Mouse (Mus musculus) kidney, adult 2 months (tissue): ENCODE results near the gene Serpine1.

Experiments
- CTCF ChIP-seq: fragments of 200-500 bp; conservative IDR thresholded peaks from 2 replicates; pipeline ENCODE4 v1.5.1; 2011; ENCODE audit warnings: low read depth, mild to moderate bottlenecking, control low read depth, low read length, moderate library complexity, mixed read lengths; ENCODE audit not compliant: insufficient read depth, insufficient read length
- POLR2A ChIP-seq: fragments of 200-500 bp; IDR thresholded peaks from one replicate; pipeline ENCODE4 v1.6.1; 2011; ENCODE audit warnings: low read depth, low read length, control low read depth

DNA sequence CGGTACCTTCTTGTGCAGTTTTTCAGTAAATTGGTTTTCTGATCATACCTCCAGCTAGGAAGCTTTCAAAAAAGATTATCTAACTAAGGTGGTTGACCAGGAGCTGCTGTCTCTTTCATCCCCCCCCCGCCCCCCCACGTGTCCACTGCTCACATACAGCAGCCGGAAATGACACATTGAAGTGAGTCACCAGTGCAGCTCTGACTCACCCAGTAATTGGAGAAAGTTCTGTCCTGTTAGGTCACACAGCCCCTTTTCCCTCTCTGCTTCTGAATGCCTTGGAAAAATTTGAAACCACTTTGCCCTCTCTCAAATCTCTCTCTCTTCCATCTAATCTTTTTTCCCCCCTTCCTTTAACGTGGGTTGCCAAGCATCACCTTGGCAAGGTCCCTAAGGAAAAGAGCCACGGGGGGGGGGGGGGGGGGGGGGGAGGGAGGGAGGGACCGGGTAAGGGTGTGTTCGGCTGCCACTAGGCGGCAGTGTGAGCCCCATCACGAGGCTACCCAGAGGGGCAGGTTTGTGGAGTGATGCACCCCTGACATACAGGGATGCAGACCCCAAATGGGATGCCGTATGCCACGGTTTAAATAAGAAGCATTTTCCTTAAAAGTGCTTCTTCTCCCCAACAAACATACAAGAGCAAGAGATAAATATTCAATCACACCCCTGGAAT, 10.1 kb downstream of the Serpine1 start:
- TF ChIP-seq POLR2A (no peak), CTCF (peak; percentile 64)
